Mouse (Mus musculus) embryonic facial prominence, embryonic 11.5 days (tissue): ENCODE results near the gene Xylb. TPM values are rescaled to one million over a fixed set of nuclear protein-coding genes. Genes with fewer than 3 reads are reported as not detected.

Experiments used
- polyA plus RNA-seq: library from polyadenylated mRNA; unstranded; fragments of >200 nt; fragmentation: Nextera tagmentation; extraction: Ambion mirVana; gene quantifications from 2 replicates; pipeline ENCODE4 v1.2.1, GENCODE M21; 2014

Xylb gene
- polyA plus RNA-seq, 1 experiment from 2014 or later = 6.3 TPM

Other genes with a start within 250 kb of the Xylb start
- 1.1 and 1.3 TPM in 2 replicates for gene Acaa1b, start 200.3 kb upstream of the Xylb start, polyA plus RNA-seq
- not detected in 2 replicates for gene Gm47289, start 198.2 kb upstream of the Xylb start, polyA plus RNA-seq
- gene Slc22a13, start 148.3 kb upstream of the Xylb start, polyA plus RNA-seq = not detected in 2 replicates
- 15.0 and 16.1 TPM in 2 replicates for gene Oxsr1, start 35.0 kb upstream of the Xylb start, polyA plus RNA-seq
- 61.2 and 67.8 TPM in 2 replicates for gene Acaa1a, start 17.7 kb upstream of the Xylb start, polyA plus RNA-seq
- 9.4 and 11.3 TPM in 2 replicates for gene Myd88, start 16.0 kb upstream of the Xylb start, polyA plus RNA-seq
- gene Slc22a14, start 8.2 kb downstream of the Xylb start, polyA plus RNA-seq = not detected in 2 replicates
- gene Acvr2b, start 44.7 kb downstream of the Xylb start, polyA plus RNA-seq = 43.9 and 49.5 TPM in 2 replicates
- 50.7 and 53.6 TPM in 2 replicates for gene Exog, start 87.6 kb downstream of the Xylb start, polyA plus RNA-seq
- 0.52 and 0.61 TPM in 2 replicates for gene Scn5a, start 221.6 kb downstream of the Xylb start, polyA plus RNA-seq